ENCODE assay signal across 24 mouse cellular contexts in genomic region chr17:10216164-10216563, GRCm38 (mm10).
A peak's percentile ranks its signal among the peaks of the same experiment; 100 is the strongest.
DNase-seq lines count a peak whose midpoint lies in the region; ATAC-seq and TF ChIP-seq lines count a peak whose summit lies in the region.
"Had no signal": no experiment of that assay in that cellular context is flagged by ENCODE, and none has a peak within 500 bp of the region (broad histone marks: within the 10 kb centered on the region; RNA-seq: fewer than 3 reads in every experiment).

No protein-coding gene starts in this region.

- no peak for TF ChIP-seq CTCF in midbrain, postnatal 0 days (IDR thresholded peaks at IDR 0.05)

- WGBS in hindbrain, embryonic 16.5 days: 59% methylated on average over 5 of the region's 5 CpGs
- 83% methylated on average over 5 of the region's 5 CpGs for WGBS in hindbrain, embryonic 12.5 days
- 72% methylated on average over 5 of the region's 5 CpGs for WGBS in midbrain, embryonic 13.5 days
- 62% methylated on average over 5 of the region's 5 CpGs for WGBS in midbrain, postnatal 0 days
- WGBS in neural tube, embryonic 14.5 days: 62% methylated on average over 5 of the region's 5 CpGs

- H3K27ac ChIP-seq in hindbrain, embryonic 16.5 days (ENCODE audit: low read depth, low read length): no peak overlapping the region
- no peak overlapping the region for H3K27ac ChIP-seq in hindbrain, embryonic 12.5 days
- peak overlapping the region; percentile 31; the same call in 1 of the 2 replicates for H3K27ac ChIP-seq in midbrain, embryonic 13.5 days
- no peak overlapping the region for H3K27ac ChIP-seq in midbrain, postnatal 0 days (ENCODE audit: low read depth, low read length)
- H3K27ac ChIP-seq in neural tube, embryonic 14.5 days (ENCODE audit: low read depth, low read length): no peak overlapping the region
- H3K27ac ChIP-seq: embryonic facial prominence, embryonic 13.5 days; hindbrain, embryonic 14.5 days; limb, embryonic 10.5 days; limb, embryonic 15.5 days; liver, embryonic 15.5 days; midbrain, embryonic 12.5 days had no signal

- H3K4me1 ChIP-seq in hindbrain, embryonic 16.5 days (ENCODE audit: control insufficient read depth, insufficient read depth, low read depth, low read length): peaks cover 2% of the 10 kb centered on the region; the same call in 1 of the 2 replicates
- H3K4me1 ChIP-seq in hindbrain, embryonic 12.5 days: no peaks in the 10 kb centered on the region
- H3K4me1 ChIP-seq in midbrain, embryonic 13.5 days (replicated peaks): 0 out of 2 replicates have a peak, but pooled peaks cover 4% of the 10 kb centered on the region
- no peaks in the 10 kb centered on the region for H3K4me1 ChIP-seq in midbrain, postnatal 0 days (ENCODE audit: insufficient read depth, low read length)
- H3K4me1 ChIP-seq in neural tube, embryonic 14.5 days (ENCODE audit: control insufficient read depth, insufficient read depth, low read length): no peaks in the 10 kb centered on the region
- H3K4me1 ChIP-seq: embryonic facial prominence, embryonic 13.5 days; limb, embryonic 10.5 days; limb, embryonic 15.5 days; liver, embryonic 15.5 days; megakaryocyte, embryonic 14.5 days; midbrain, embryonic 12.5 days had no signal

- ATAC-seq in hindbrain, embryonic 16.5 days: 0 out of 2 replicates have a peak, but pooled peaks have one; percentile 45
- no peak for ATAC-seq in hindbrain, embryonic 12.5 days (ENCODE audit: low FRiP score)
- no peak for ATAC-seq in midbrain, embryonic 13.5 days
- ATAC-seq in midbrain, postnatal 0 days (ENCODE audit: low FRiP score): no peak
- 0 out of 2 replicates have a peak, but pooled peaks have one; percentile 21 for ATAC-seq in neural tube, embryonic 14.5 days (ENCODE audit: low read depth)
- ATAC-seq: inflammation-experienced regulatory T-cells, adult 6 months; Patski had no signal

- H3K9me3 ChIP-seq in hindbrain, embryonic 16.5 days (ENCODE audit: control insufficient read depth, low read length): no peaks in the 10 kb centered on the region
- H3K9me3 ChIP-seq in hindbrain, embryonic 12.5 days (replicated peaks): no peaks in the 10 kb centered on the region
- no peaks in the 10 kb centered on the region for H3K9me3 ChIP-seq in midbrain, embryonic 13.5 days
- H3K9me3 ChIP-seq in midbrain, postnatal 0 days (ENCODE audit: low read length): no peaks in the 10 kb centered on the region
- H3K9me3 ChIP-seq in neural tube, embryonic 14.5 days (ENCODE audit: control insufficient read depth, low read length): no peaks in the 10 kb centered on the region
- H3K9me3 ChIP-seq: embryonic facial prominence, embryonic 13.5 days; limb, embryonic 10.5 days; limb, embryonic 15.5 days; liver, embryonic 15.5 days; megakaryocyte, embryonic 14.5 days; midbrain, embryonic 12.5 days had no signal

- H3K4me3 ChIP-seq in hindbrain, embryonic 16.5 days (ENCODE audit: low read length): no peak overlapping the region
- no peak overlapping the region for H3K4me3 ChIP-seq in hindbrain, embryonic 12.5 days
- H3K4me3 ChIP-seq in midbrain, embryonic 13.5 days (replicated peaks): no peak overlapping the region
- no peak overlapping the region for H3K4me3 ChIP-seq in midbrain, postnatal 0 days (ENCODE audit: low read depth, low read length)
- H3K4me3 ChIP-seq in neural tube, embryonic 14.5 days (ENCODE audit: low read depth, low read length): no peak overlapping the region
- H3K4me3 ChIP-seq: embryonic facial prominence, embryonic 13.5 days; limb, embryonic 10.5 days; limb, embryonic 15.5 days; liver, embryonic 15.5 days; megakaryocyte, embryonic 14.5 days; midbrain, embryonic 12.5 days had no signal

- no peak overlapping the region for H3K4me2 ChIP-seq in hindbrain, embryonic 16.5 days (ENCODE audit: low read length)
- H3K4me2 ChIP-seq in hindbrain, embryonic 12.5 days (replicated peaks): no peak overlapping the region
- no peak overlapping the region for H3K4me2 ChIP-seq in midbrain, embryonic 13.5 days (replicated peaks)
- no peak overlapping the region for H3K4me2 ChIP-seq in midbrain, postnatal 0 days (ENCODE audit: low read depth, low read length, poor library complexity, severe bottlenecking)
- H3K4me2 ChIP-seq in neural tube, embryonic 14.5 days (ENCODE audit: low read depth, low read length): no peak overlapping the region
- H3K4me2 ChIP-seq: embryonic facial prominence, embryonic 13.5 days; hindbrain, embryonic 14.5 days; limb, embryonic 15.5 days; liver, embryonic 15.5 days; lung, embryonic 14.5 days; midbrain, embryonic 12.5 days had no signal

- peak; percentile 21 to 30 for DNase-seq in cerebellum, postnatal 25 days
- no peak for DNase-seq in cerebellum, postnatal 36 days
- DNase-seq in midbrain, postnatal 0 days (ENCODE audit: low spot score): no peak
- DNase-seq in heart, postnatal 10 days: no peak
- DNase-seq: adrenal gland, postnatal 14 days; gastrocnemius, postnatal 10 days; kidney, adult 11 months; kidney, postnatal 25 days; lung, embryonic 14.5 days; lung, postnatal 14 days; thymus, postnatal 4 days had no signal

- intact Hi-C loops in heart, postnatal 10 days (cut with DNase I): no loop called here

- no peak overlapping the region for H3K9ac ChIP-seq in hindbrain, embryonic 16.5 days (ENCODE audit: low read depth, low read length)
- no peak overlapping the region for H3K9ac ChIP-seq in hindbrain, embryonic 12.5 days
- no peak overlapping the region for H3K9ac ChIP-seq in midbrain, embryonic 13.5 days (replicated peaks)
- H3K9ac ChIP-seq in midbrain, postnatal 0 days (replicated peaks; ENCODE audit: low read length, poor library complexity, severe bottlenecking): no peak overlapping the region
- H3K9ac ChIP-seq in neural tube, embryonic 14.5 days (replicated peaks; ENCODE audit: low read depth, low read length): no peak overlapping the region
- H3K9ac ChIP-seq: embryonic facial prominence, embryonic 13.5 days; hindbrain, embryonic 14.5 days; limb, embryonic 15.5 days; liver, embryonic 15.5 days; lung, embryonic 14.5 days; midbrain, embryonic 12.5 days had no signal

- no peaks in the 10 kb centered on the region for H3K36me3 ChIP-seq in hindbrain, embryonic 16.5 days (ENCODE audit: control insufficient read depth, insufficient read depth, low read length)
- H3K36me3 ChIP-seq in hindbrain, embryonic 12.5 days: no peaks in the 10 kb centered on the region
- peaks cover 4% of the 10 kb centered on the region for H3K36me3 ChIP-seq in midbrain, embryonic 13.5 days
- H3K36me3 ChIP-seq in midbrain, postnatal 0 days (ENCODE audit: insufficient read depth, low read length): 0 out of 2 replicates have a peak, but pooled peaks cover 2% of the 10 kb centered on the region
- peaks cover 5% of the 10 kb centered on the region; the same call in 1 of the 2 replicates for H3K36me3 ChIP-seq in neural tube, embryonic 14.5 days (ENCODE audit: control insufficient read depth, insufficient read depth, low read length)

- H3K27me3 ChIP-seq in hindbrain, embryonic 16.5 days (replicated peaks; ENCODE audit: control insufficient read depth, insufficient read depth, low read length): no peaks in the 10 kb centered on the region
- H3K27me3 ChIP-seq in hindbrain, embryonic 12.5 days: no peaks in the 10 kb centered on the region
- H3K27me3 ChIP-seq in midbrain, embryonic 13.5 days: no peaks in the 10 kb centered on the region
- H3K27me3 ChIP-seq in midbrain, postnatal 0 days (ENCODE audit: insufficient read depth, low read length): no peaks in the 10 kb centered on the region
- H3K27me3 ChIP-seq in neural tube, embryonic 14.5 days (ENCODE audit: control insufficient read depth, insufficient read depth, low read length): no peaks in the 10 kb centered on the region
- H3K27me3 ChIP-seq: embryonic facial prominence, embryonic 13.5 days; limb, embryonic 15.5 days; liver, embryonic 15.5 days; megakaryocyte, embryonic 14.5 days; midbrain, embryonic 12.5 days; Patski had no signal

Comparison
In these comparisons a context has a peak if more than half of its experiments do, and no peak if none do; other contexts are left out.
1. DNase-seq: peak in cerebellum, postnatal 25 days (2 of 2); none in cerebellum, postnatal 36 days (0 of 2), midbrain, postnatal 0 days (single experiment) and heart, postnatal 10 days (0 of 2).
2. ATAC-seq: peak in hindbrain, embryonic 16.5 days (single experiment) and neural tube, embryonic 14.5 days (single experiment); none in hindbrain, embryonic 12.5 days (single experiment), midbrain, embryonic 13.5 days (single experiment) and midbrain, postnatal 0 days (single experiment).